Comparison of ENCODE assay signal across 9 mouse cellular contexts in genomic region chr5:115428831-115429358, GRCm38 (mm10). TPM values are rescaled to one million over a fixed set of nuclear protein-coding genes. Genes with fewer than 3 reads are reported as not detected.
A peak's percentile ranks its signal among the peaks of the same experiment; 100 is the strongest.
DNase-seq lines count a peak whose midpoint lies in the region; ATAC-seq and TF ChIP-seq lines count a peak whose summit lies in the region.
"Had no signal": no experiment of that assay in that cellular context is flagged by ENCODE, and none has a peak within 500 bp of the region (broad histone marks: within the 10 kb centered on the region; RNA-seq: fewer than 3 reads in every experiment).

No protein-coding gene starts in this region.

- 0 out of 2 replicates have a peak, but pooled peaks have one; percentile 1 for ATAC-seq in kidney, embryonic 16.5 days (ENCODE audit: low FRiP score, low TSS enrichment)
- ATAC-seq in embryonic facial prominence, embryonic 12.5 days (ENCODE audit: insufficient number of reproducible peaks, insufficient read depth, low FRiP score, low TSS enrichment), result no peak
- no peak; the same call in 1 of the 2 replicates for ATAC-seq in intestine, embryonic 14.5 days (replicated peaks; ENCODE audit: low FRiP score, low TSS enrichment, low read depth)
- ATAC-seq in midbrain, postnatal 0 days (ENCODE audit: low FRiP score), result no peak

- no peaks in the 10 kb centered on the region for H3K36me3 ChIP-seq in kidney, embryonic 16.5 days (ENCODE audit: insufficient read depth, low read length)
- peaks cover 14% of the 10 kb centered on the region; the same call in 1 of the 2 replicates for H3K36me3 ChIP-seq in embryonic facial prominence, embryonic 12.5 days
- peaks cover 11% of the 10 kb centered on the region for H3K36me3 ChIP-seq in intestine, embryonic 14.5 days (ENCODE audit: control insufficient read depth, insufficient read depth, low read length)
- H3K36me3 ChIP-seq in midbrain, postnatal 0 days (ENCODE audit: insufficient read depth, low read length), result no peaks in the 10 kb centered on the region

- peak overlapping the region; percentile 95 for H3K9ac ChIP-seq in kidney, embryonic 16.5 days (replicated peaks; ENCODE audit: low read length)
- peak overlapping the region; percentile 99 for H3K9ac ChIP-seq in embryonic facial prominence, embryonic 12.5 days
- peak overlapping the region; percentile 92 for H3K9ac ChIP-seq in intestine, embryonic 14.5 days (ENCODE audit: low read length)
- H3K9ac ChIP-seq in midbrain, postnatal 0 days (replicated peaks; ENCODE audit: low read length, poor library complexity, severe bottlenecking), result peak overlapping the region; percentile 97

- no peak overlapping the region for H3K27ac ChIP-seq in kidney, embryonic 16.5 days (ENCODE audit: low read length)
- peak overlapping the region; percentile 94 for H3K27ac ChIP-seq in embryonic facial prominence, embryonic 12.5 days
- no peak overlapping the region for H3K27ac ChIP-seq in intestine, embryonic 14.5 days (ENCODE audit: low read depth)
- H3K27ac ChIP-seq in midbrain, postnatal 0 days (ENCODE audit: low read depth, low read length), result peak overlapping the region; percentile 86; the same call in 1 of the 2 replicates
- H3K27ac ChIP-seq: macrophage had no signal

- H3K4me2 ChIP-seq in kidney, embryonic 16.5 days (replicated peaks; ENCODE audit: low read depth, low read length), result peak overlapping the region; percentile 95
- H3K4me2 ChIP-seq in embryonic facial prominence, embryonic 12.5 days (replicated peaks), result peak overlapping the region; percentile 80
- H3K4me2 ChIP-seq in intestine, embryonic 14.5 days (ENCODE audit: low read length), result peak overlapping the region; percentile 69
- peak overlapping the region; percentile 98 for H3K4me2 ChIP-seq in midbrain, postnatal 0 days (ENCODE audit: low read depth, low read length, poor library complexity, severe bottlenecking)

- peak overlapping the region; percentile 93 for H3K4me3 ChIP-seq in kidney, embryonic 16.5 days (ENCODE audit: low read length)
- H3K4me3 ChIP-seq in embryonic facial prominence, embryonic 12.5 days, result peak overlapping the region; percentile 98
- peak overlapping the region; percentile 83 for H3K4me3 ChIP-seq in intestine, embryonic 14.5 days (ENCODE audit: low read depth, low read length)
- peak overlapping the region; percentile 95 for H3K4me3 ChIP-seq in midbrain, postnatal 0 days (ENCODE audit: low read depth, low read length)

- no peak for DNase-seq in kidney, postnatal 14 days
- DNase-seq in intestine, embryonic 14.5 days (ENCODE audit: low spot score), result peak; percentile 65
- DNase-seq in midbrain, postnatal 0 days (ENCODE audit: low spot score), result no peak
- no peak for DNase-seq in gastrocnemius, postnatal 14 days
- no peak for DNase-seq in kidney, postnatal 25 days
- no peak for DNase-seq in spleen, adult 12 weeks (ENCODE audit: low spot score)

- 1% methylated on average over 20 of the region's 20 CpGs for WGBS in kidney, embryonic 16.5 days
- WGBS in embryonic facial prominence, embryonic 12.5 days, result under 1% methylated on average over 20 of the region's 20 CpGs
- 3% methylated on average over 18 of the region's 20 CpGs for WGBS in intestine, embryonic 14.5 days
- WGBS in midbrain, postnatal 0 days, result 1% methylated on average over 19 of the region's 20 CpGs

- H3K9me3 ChIP-seq in kidney, embryonic 16.5 days (ENCODE audit: low read length), result no peaks in the 10 kb centered on the region
- H3K9me3 ChIP-seq in embryonic facial prominence, embryonic 12.5 days, result no peaks in the 10 kb centered on the region
- no peaks in the 10 kb centered on the region for H3K9me3 ChIP-seq in intestine, embryonic 14.5 days (ENCODE audit: control insufficient read depth, low read length)
- H3K9me3 ChIP-seq in midbrain, postnatal 0 days (ENCODE audit: low read length), result no peaks in the 10 kb centered on the region

- H3K4me1 ChIP-seq in kidney, embryonic 16.5 days (ENCODE audit: insufficient read depth, low read length), result peaks cover 30% of the 10 kb centered on the region
- peaks cover 28% of the 10 kb centered on the region for H3K4me1 ChIP-seq in embryonic facial prominence, embryonic 12.5 days
- H3K4me1 ChIP-seq in intestine, embryonic 14.5 days (replicated peaks; ENCODE audit: control insufficient read depth, insufficient read depth, low read length), result peaks cover 17% of the 10 kb centered on the region; the same call in 1 of the 2 replicates
- H3K4me1 ChIP-seq in midbrain, postnatal 0 days (ENCODE audit: insufficient read depth, low read length), result peaks cover 22% of the 10 kb centered on the region; the same call in 1 of the 2 replicates

- intact Hi-C loops in gastrocnemius, postnatal 14 days (cut with DNase I; ENCODE audit: low total_unique reads), result no loop called here

- TF ChIP-seq CTCF in midbrain, postnatal 0 days (IDR thresholded peaks at IDR 0.05), result no peak

- H3K27me3 ChIP-seq in kidney, embryonic 16.5 days (ENCODE audit: insufficient read depth, low read length), result peaks cover 11% of the 10 kb centered on the region; the same call in 1 of the 2 replicates
- H3K27me3 ChIP-seq in embryonic facial prominence, embryonic 12.5 days, result 0 out of 2 replicates have a peak, but pooled peaks cover 3% of the 10 kb centered on the region
- H3K27me3 ChIP-seq in intestine, embryonic 14.5 days (replicated peaks; ENCODE audit: control insufficient read depth, insufficient read depth, low read length), result peaks cover 12% of the 10 kb centered on the region
- H3K27me3 ChIP-seq in midbrain, postnatal 0 days (ENCODE audit: insufficient read depth, low read length), result no peaks in the 10 kb centered on the region

RNA-seq across cellular contexts. Expression of gene Msi1, which starts 0.5 kb away (rescaled TPM):
- polyA plus RNA-seq in kidney, embryonic 16.5 days (2015; fragmentation: Nextera tagmentation; extraction: Ambion mirVana), result 12.1 and 14.1 TPM in 2 replicates
- 38.7 and 40.2 TPM in 2 replicates for polyA plus RNA-seq in embryonic facial prominence, embryonic 12.5 days (2016; fragmentation: Nextera tagmentation; extraction: Ambion mirVana)
- 16.0 and 16.5 TPM in 2 replicates for polyA plus RNA-seq in intestine, embryonic 14.5 days (2014; fragmentation: Nextera tagmentation; extraction: Ambion mirVana)
- total RNA-seq in midbrain, postnatal 0 days (2014; rRNA removed), result 72.5 and 82.9 TPM in 2 replicates
- polyA plus RNA-seq in midbrain, postnatal 0 days (2015; fragmentation: Nextera tagmentation; extraction: Ambion mirVana), result 41.1 and 52.1 TPM in 2 replicates
- 1 to 10 TPM; 1.0 to 1.9 TPM for total RNA-seq in gastrocnemius, postnatal 14 days (2021)
- polyA plus RNA-seq: macrophage had no signal

RNA-seq across cellular contexts. Expression of gene Pla2g1b, which starts 37.2 kb away (rescaled TPM):
- 0.94 and 2.1 TPM in 2 replicates for polyA plus RNA-seq in kidney, embryonic 16.5 days (2015; fragmentation: Nextera tagmentation; extraction: Ambion mirVana)
- polyA plus RNA-seq in embryonic facial prominence, embryonic 12.5 days (2016; fragmentation: Nextera tagmentation; extraction: Ambion mirVana), result not detected in 2 replicates
- polyA plus RNA-seq in intestine, embryonic 14.5 days (2014; fragmentation: Nextera tagmentation; extraction: Ambion mirVana), result 5.0 and 6.3 TPM in 2 replicates
- total RNA-seq in midbrain, postnatal 0 days (2014; rRNA removed), result not detected in 2 replicates
- not detected in 2 replicates for polyA plus RNA-seq in midbrain, postnatal 0 days (2015; fragmentation: Nextera tagmentation; extraction: Ambion mirVana)
- total RNA-seq in gastrocnemius, postnatal 14 days (2021), result not detected
- polyA plus RNA-seq: macrophage had no signal

RNA-seq across cellular contexts. Expression of gene Sirt4, which starts 55.6 kb away (rescaled TPM):
- polyA plus RNA-seq in kidney, embryonic 16.5 days (2015; fragmentation: Nextera tagmentation; extraction: Ambion mirVana), result 27.3 and 27.5 TPM in 2 replicates
- polyA plus RNA-seq in embryonic facial prominence, embryonic 12.5 days (2016; fragmentation: Nextera tagmentation; extraction: Ambion mirVana), result 23.2 and 25.9 TPM in 2 replicates
- 15.2 and 21.5 TPM in 2 replicates for polyA plus RNA-seq in intestine, embryonic 14.5 days (2014; fragmentation: Nextera tagmentation; extraction: Ambion mirVana)
- 19.5 and 25.6 TPM in 2 replicates for total RNA-seq in midbrain, postnatal 0 days (2014; rRNA removed)
- 22.4 and 27.0 TPM in 2 replicates for polyA plus RNA-seq in midbrain, postnatal 0 days (2015; fragmentation: Nextera tagmentation; extraction: Ambion mirVana)
- total RNA-seq in gastrocnemius, postnatal 14 days (2021), result 10 to 100 TPM; 10.3 to 16.6 TPM

Comparison
In these comparisons a context has a peak if more than half of its experiments do, and no peak if none do; other contexts are left out.
1. H3K27ac ChIP-seq: peak in embryonic facial prominence, embryonic 12.5 days (single experiment) and midbrain, postnatal 0 days (single experiment); none in kidney, embryonic 16.5 days (single experiment) and intestine, embryonic 14.5 days (single experiment).
2. Peak in every context shown above with its lines, with median percentiles within 50 percentile points of each other: H3K4me2 ChIP-seq, H3K4me3 ChIP-seq and H3K9ac ChIP-seq.